Mouse (Mus musculus): Measurements from ENCODE around the gene Prpf8.

- TF ChIP-seq POLR2A (IDR thresholded peaks at IDR 0.05; ENCODE audit: borderline replicate concordance, insufficient read depth, low read length): no peak
- TF ChIP-seq CTCF (IDR thresholded peaks at IDR 0.05; ENCODE audit: borderline replicate concordance, insufficient read depth, low read depth, low read length): no peak
These were observed 45.6 kb upstream of the Prpf8 start for GRCm38 (mm10) chr11:75441034-75441433.
